8 mouse cellular contexts compared by ENCODE assay signal in the genomic region with DNA sequence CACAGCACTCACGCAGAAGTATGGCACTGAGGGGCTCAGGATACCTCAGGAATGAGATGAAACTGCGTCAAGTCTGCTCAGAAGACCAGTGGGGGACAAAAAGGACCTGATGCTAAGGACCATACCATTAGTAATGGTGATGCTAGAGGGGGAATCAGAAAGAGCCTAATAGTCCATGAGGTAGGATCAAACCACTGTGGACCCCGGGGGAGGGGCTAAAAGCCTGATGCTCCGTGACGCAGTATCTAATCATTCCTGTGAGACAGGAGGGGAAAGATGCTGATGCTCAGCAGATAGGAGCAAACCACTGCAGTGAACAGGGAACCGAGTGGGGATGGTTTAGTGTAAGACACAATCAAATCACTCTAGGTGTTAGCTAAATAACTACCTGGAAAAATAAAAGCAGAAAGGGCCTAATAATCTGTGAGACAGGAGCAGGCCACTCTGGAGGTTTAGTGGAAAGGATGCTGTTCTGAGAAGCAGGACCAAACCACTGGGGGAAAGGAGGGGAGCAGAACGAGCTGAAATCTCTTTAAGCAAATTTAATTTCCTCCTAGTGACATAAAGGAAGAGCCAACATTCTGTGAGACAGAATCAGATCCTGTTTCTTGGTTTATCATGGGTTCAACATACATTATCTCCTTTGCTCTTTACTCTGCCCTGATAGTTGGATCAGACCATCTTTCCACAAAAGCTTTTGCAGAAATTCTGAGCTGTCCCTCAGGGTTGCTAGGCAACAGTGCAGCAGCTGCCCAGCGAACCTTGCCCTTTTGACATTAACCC.
DNase-seq lines count a peak whose midpoint lies in the region; ATAC-seq and TF ChIP-seq lines count a peak whose summit lies in the region.

No protein-coding gene starts in this region.

- no peak for TF ChIP-seq CTCF in kidney, postnatal 0 days (IDR thresholded peaks at IDR 0.05; ENCODE audit: low read depth)
- TF ChIP-seq CTCF in kidney, adult 2 months (conservative IDR thresholded peaks at IDR 0.05; ENCODE audit: insufficient read depth, insufficient read length, low read depth, low read length) = no peak

- peak; percentile 51 for DNase-seq in kidney, postnatal 0 days (ENCODE audit: low spot score)
- no peak for DNase-seq in kidney, adult 2 months
- peak; percentile 87 to 88 for DNase-seq in frontal cortex, adult 2 months (ENCODE audit: extremely low spot score in 1 of 2, low spot score in 1 of 2)
- DNase-seq in left cerebral cortex, adult 8-10 months (ENCODE audit: low spot score in 2 of 2) = peak; percentile 34 to 90
- DNase-seq in retina, embryonic 14.5 days (ENCODE audit: low spot score) = peak; percentile 90
- DNase-seq in spleen, adult 12 weeks (ENCODE audit: low spot score) = no peak
- DNase-seq in kidney, postnatal 25 days = no peak
- DNase-seq in natural killer cell, adult 2 months (ENCODE audit: low spot score in 2 of 2) = no peak

- H3K4me2 ChIP-seq in kidney, postnatal 0 days (ENCODE audit: low read length) = no peak overlapping the region

- TF ChIP-seq POLR2A in kidney, adult 2 months (IDR thresholded peaks at IDR 0.05; ENCODE audit: low read depth, low read length) = no peak

- no peak; the same call in 1 of the 2 replicates for ATAC-seq in kidney, postnatal 0 days (replicated peaks; ENCODE audit: low FRiP score, low read depth)

- H3K27me3 ChIP-seq in kidney, postnatal 0 days (ENCODE audit: insufficient read depth, low read length) = no peaks in the 10 kb centered on the region
- H3K27me3 ChIP-seq in kidney, adult 2 months (replicated peaks; ENCODE audit: control insufficient read depth, insufficient read depth, low read length) = no peaks in the 10 kb centered on the region

- H3K27ac ChIP-seq in kidney, postnatal 0 days = no peak overlapping the region
- no peak overlapping the region for H3K27ac ChIP-seq in kidney, adult 2 months (ENCODE audit: insufficient read depth, low read depth, low read length)

- WGBS in kidney, postnatal 0 days = 28% methylated on average over 8 of the region's 8 CpGs
- 17% methylated on average over 8 of the region's 8 CpGs for WGBS in kidney, adult 2 months

- H3K4me3 ChIP-seq in kidney, postnatal 0 days (replicated peaks; ENCODE audit: low read depth, low read length) = no peak overlapping the region
- no peak overlapping the region for H3K4me3 ChIP-seq in kidney, adult 2 months (ENCODE audit: insufficient read depth, low read depth, low read length)

- no peaks in the 10 kb centered on the region for H3K36me3 ChIP-seq in kidney, postnatal 0 days (ENCODE audit: insufficient read depth, low read length)
- no peaks in the 10 kb centered on the region for H3K36me3 ChIP-seq in kidney, adult 2 months (ENCODE audit: control insufficient read depth, insufficient read depth, low read length)

- no peaks in the 10 kb centered on the region for H3K4me1 ChIP-seq in kidney, postnatal 0 days (replicated peaks; ENCODE audit: insufficient read depth, low read length)
- no peaks in the 10 kb centered on the region for H3K4me1 ChIP-seq in kidney, adult 2 months (ENCODE audit: control insufficient read depth, insufficient read depth, low read length)

- no peak overlapping the region for H3K9ac ChIP-seq in kidney, postnatal 0 days (ENCODE audit: low read depth, low read length)

- no peaks in the 10 kb centered on the region for H3K9me3 ChIP-seq in kidney, postnatal 0 days (replicated peaks; ENCODE audit: low read length)

Comparison
In these comparisons a context has a peak if more than half of its experiments do, and no peak if none do; other contexts are left out.
1. DNase-seq: peak in kidney, postnatal 0 days (single experiment), frontal cortex, adult 2 months (2 of 2), left cerebral cortex, adult 8-10 months (2 of 2) and retina, embryonic 14.5 days (single experiment); none in kidney, adult 2 months (single experiment), spleen, adult 12 weeks (single experiment), kidney, postnatal 25 days (0 of 2) and natural killer cell, adult 2 months (0 of 2).